In the genomic region with DNA sequence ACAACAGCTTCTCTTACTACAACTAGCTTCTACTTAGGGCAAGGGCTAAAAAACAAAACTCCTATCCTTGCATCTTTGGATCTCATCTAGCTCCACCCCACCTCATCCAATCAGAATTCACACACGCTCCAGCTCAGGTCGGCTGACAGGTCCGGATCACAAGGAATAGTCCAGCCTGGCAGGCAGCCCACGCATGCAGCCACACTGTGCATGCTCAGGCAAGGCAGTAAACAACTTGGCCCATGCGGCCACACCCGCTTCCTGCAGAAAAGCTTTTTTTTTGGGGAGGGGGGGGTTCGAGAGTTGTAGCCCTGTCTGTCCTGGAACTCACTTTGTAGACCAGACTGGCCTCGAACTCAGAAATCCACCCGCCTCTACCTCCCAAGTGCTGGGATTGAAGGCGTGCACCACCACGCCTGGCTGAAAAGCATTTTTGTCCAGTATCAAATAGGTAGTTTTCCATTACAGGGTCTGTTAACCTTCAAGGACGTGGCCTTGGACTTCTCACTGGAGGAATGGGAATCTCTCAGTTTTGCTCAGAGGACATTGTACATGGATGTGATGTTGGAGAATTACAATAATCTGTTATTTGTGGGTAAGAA, we compare ENCODE assay signal across 7 mouse cellular contexts. TPM values are rescaled to one million over a fixed set of nuclear protein-coding genes. Genes with fewer than 3 reads are reported as not detected.
A peak's percentile ranks its signal among the peaks of the same experiment; 100 is the strongest.
DNase-seq lines count a peak whose midpoint lies in the region; ATAC-seq and TF ChIP-seq lines count a peak whose summit lies in the region.
"Not testable (repeated sequence)": the region's sequence is repeated elsewhere in the genome, so short reads cannot be mapped to it uniquely, and the experiment has no call there.

No protein-coding gene starts in this region.

- H3K27ac ChIP-seq in forebrain, embryonic 11.5 days (ENCODE audit: low read depth, low read length); heart, postnatal 0 days (ENCODE audit: low read depth); intestine, embryonic 15.5 days; limb, embryonic 12.5 days; liver, embryonic 14.5 days; midbrain, embryonic 12.5 days (replicated peaks); stomach, embryonic 14.5 days (ENCODE audit: low read length): not testable (repeated sequence)

- not testable (repeated sequence) for DNase-seq in forebrain, embryonic 11.5 days (ENCODE audit: low spot score); heart, postnatal 0 days (ENCODE audit: low spot score); liver, embryonic 14.5 days (ENCODE audit: low read depth in 3 of 3, low spot score in 3 of 3)

- H3K4me1 ChIP-seq in forebrain, embryonic 11.5 days (replicated peaks; ENCODE audit: control insufficient read depth, insufficient read depth, low read length); heart, postnatal 0 days (ENCODE audit: control insufficient read depth, insufficient read depth); intestine, embryonic 15.5 days (replicated peaks); limb, embryonic 12.5 days (replicated peaks); liver, embryonic 14.5 days (replicated peaks; ENCODE audit: control insufficient read depth in 2 of 2, insufficient read depth in 2 of 2, low read length in 1 of 2); midbrain, embryonic 12.5 days; stomach, embryonic 14.5 days (ENCODE audit: control insufficient read depth, insufficient read depth, low read length): not testable (repeated sequence)

- H3K9me3 ChIP-seq in forebrain, embryonic 11.5 days (ENCODE audit: control insufficient read depth, low read length); heart, postnatal 0 days (replicated peaks; ENCODE audit: control insufficient read depth, low read length); intestine, embryonic 15.5 days; limb, embryonic 12.5 days; liver, embryonic 14.5 days (ENCODE audit: control insufficient read depth, low read length); midbrain, embryonic 12.5 days; stomach, embryonic 14.5 days (ENCODE audit: control insufficient read depth, low read depth, low read length): not testable (repeated sequence)

- not testable (repeated sequence) for H3K9ac ChIP-seq in forebrain, embryonic 11.5 days (ENCODE audit: low read length); heart, postnatal 0 days (replicated peaks; ENCODE audit: low read depth, low read length); intestine, embryonic 15.5 days; limb, embryonic 12.5 days (replicated peaks); liver, embryonic 14.5 days (replicated peaks); midbrain, embryonic 12.5 days (replicated peaks); stomach, embryonic 14.5 days (replicated peaks; ENCODE audit: low read depth, low read length)

- not testable (repeated sequence) for H3K27me3 ChIP-seq in forebrain, embryonic 11.5 days (ENCODE audit: control insufficient read depth, insufficient read depth, low read length); heart, postnatal 0 days (ENCODE audit: control insufficient read depth, insufficient read depth, low read length); intestine, embryonic 15.5 days (replicated peaks); limb, embryonic 12.5 days; liver, embryonic 14.5 days (ENCODE audit: control insufficient read depth, insufficient read depth, low read length); midbrain, embryonic 12.5 days; stomach, embryonic 14.5 days (ENCODE audit: control insufficient read depth, insufficient read depth, low read length)

- not testable (repeated sequence) for TF ChIP-seq EP300 in heart, postnatal 0 days (IDR thresholded peaks at IDR 0.05; ENCODE audit: low read depth); liver, embryonic 14.5 days (IDR thresholded peaks at IDR 0.05; ENCODE audit: low read depth)

- WGBS in forebrain, embryonic 11.5 days = 94% methylated on average over 7 of the region's 12 CpGs
- 84% methylated on average over 7 of the region's 12 CpGs for WGBS in heart, postnatal 0 days
- 88% methylated on average over 10 of the region's 12 CpGs for WGBS in intestine, embryonic 15.5 days
- WGBS in limb, embryonic 12.5 days = 88% methylated on average over 11 of the region's 12 CpGs
- WGBS in liver, embryonic 14.5 days (ENCODE audit: insufficient replicate concordance) = 65% methylated on average over 7 of the region's 12 CpGs
- 89% methylated on average over 11 of the region's 12 CpGs for WGBS in midbrain, embryonic 12.5 days
- WGBS in stomach, embryonic 14.5 days = 88% methylated on average over 7 of the region's 12 CpGs

- TF ChIP-seq CTCF in heart, postnatal 0 days (IDR thresholded peaks at IDR 0.05; ENCODE audit: low read depth); liver, embryonic 14.5 days (IDR thresholded peaks at IDR 0.05; ENCODE audit: low read depth): not testable (repeated sequence)

- not testable (repeated sequence) for H3K4me3 ChIP-seq in forebrain, embryonic 11.5 days (ENCODE audit: low read depth, low read length); heart, postnatal 0 days (ENCODE audit: low read depth, low read length); intestine, embryonic 15.5 days (replicated peaks); limb, embryonic 12.5 days (replicated peaks); liver, embryonic 14.5 days (ENCODE audit: insufficient read depth in 1 of 2, low read depth in 2 of 2, low read length in 2 of 2); midbrain, embryonic 12.5 days; stomach, embryonic 14.5 days (ENCODE audit: low read depth, low read length)

- ATAC-seq in forebrain, embryonic 11.5 days (replicated peaks; ENCODE audit: low FRiP score) = peak; percentile 57; the same call in 1 of the 2 replicates
- ATAC-seq in heart, postnatal 0 days (ENCODE audit: insufficient read depth, low read depth) = peak; percentile 24; the same call in 1 of the 2 replicates
- peak; percentile 55 for ATAC-seq in intestine, embryonic 15.5 days
- peak; percentile 61; the same call in 1 of the 2 replicates for ATAC-seq in limb, embryonic 12.5 days (ENCODE audit: insufficient number of reproducible peaks, insufficient read depth, low FRiP score, low TSS enrichment, low read depth)
- ATAC-seq in liver, embryonic 14.5 days (ENCODE audit: insufficient read depth) = peak; percentile 32; the same call in 1 of the 2 replicates
- peak; percentile 66; the same call in 1 of the 2 replicates for ATAC-seq in midbrain, embryonic 12.5 days (ENCODE audit: low FRiP score, low read depth)
- 0 out of 2 replicates have a peak, but pooled peaks have one; percentile 46 for ATAC-seq in stomach, embryonic 14.5 days (ENCODE audit: insufficient number of reproducible peaks, insufficient read depth, low FRiP score, low read depth)

- not testable (repeated sequence) for H3K4me2 ChIP-seq in forebrain, embryonic 11.5 days (ENCODE audit: low read depth, low read length, severe bottlenecking); heart, postnatal 0 days (ENCODE audit: low read depth, low read length); intestine, embryonic 15.5 days (replicated peaks); limb, embryonic 12.5 days; liver, embryonic 14.5 days (ENCODE audit: low read depth); midbrain, embryonic 12.5 days (replicated peaks); stomach, embryonic 14.5 days (replicated peaks; ENCODE audit: low read depth, low read length)

- H3K36me3 ChIP-seq in forebrain, embryonic 11.5 days (ENCODE audit: control insufficient read depth, insufficient read depth, low read length); heart, postnatal 0 days (replicated peaks; ENCODE audit: control insufficient read depth, insufficient read depth, low read length); intestine, embryonic 15.5 days; limb, embryonic 12.5 days; liver, embryonic 14.5 days (replicated peaks; ENCODE audit: control insufficient read depth, insufficient read depth, low read depth); midbrain, embryonic 12.5 days; stomach, embryonic 14.5 days (ENCODE audit: control insufficient read depth, insufficient read depth, low read length): not testable (repeated sequence)

RNA-seq across cellular contexts. Expression of gene Zfp991, which starts 44.5 kb away (rescaled TPM):
- polyA plus RNA-seq in forebrain, embryonic 11.5 days (2014; fragmentation: Nextera tagmentation; extraction: Ambion mirVana) = 6.4 and 7.6 TPM in 2 replicates
- total RNA-seq in heart, postnatal 0 days (2014; rRNA removed; ENCODE audit: low replicate concordance) = 1.8 and 2.5 TPM in 2 replicates
- 4.9 and 5.7 TPM in 2 replicates for polyA plus RNA-seq in heart, postnatal 0 days (2015; fragmentation: Nextera tagmentation; extraction: Ambion mirVana)
- polyA plus RNA-seq in intestine, embryonic 15.5 days (2015; fragmentation: Nextera tagmentation; extraction: Ambion mirVana) = 8.7 and 8.9 TPM in 2 replicates
- 9.5 and 11.2 TPM in 2 replicates for polyA plus RNA-seq in limb, embryonic 12.5 days (2016; fragmentation: Nextera tagmentation; extraction: Ambion mirVana)
- 0.94 and 2.6 TPM in 2 replicates for polyA plus RNA-seq in liver, embryonic 14.5 days (2012; rRNA removed)
- polyA plus RNA-seq in liver, embryonic 14.5 days (2014; fragmentation: Nextera tagmentation; extraction: Ambion mirVana) = 5.5 and 8.1 TPM in 2 replicates
- 5.0 and 6.0 TPM in 2 replicates for polyA plus RNA-seq in midbrain, embryonic 12.5 days (2016; fragmentation: Nextera tagmentation; extraction: Ambion mirVana)
- polyA plus RNA-seq in stomach, embryonic 14.5 days (2014; fragmentation: Nextera tagmentation; extraction: Ambion mirVana) = 9.3 TPM in 2 replicates
